ENCODE assay signal across 9 mouse cellular contexts in the genomic region with DNA sequence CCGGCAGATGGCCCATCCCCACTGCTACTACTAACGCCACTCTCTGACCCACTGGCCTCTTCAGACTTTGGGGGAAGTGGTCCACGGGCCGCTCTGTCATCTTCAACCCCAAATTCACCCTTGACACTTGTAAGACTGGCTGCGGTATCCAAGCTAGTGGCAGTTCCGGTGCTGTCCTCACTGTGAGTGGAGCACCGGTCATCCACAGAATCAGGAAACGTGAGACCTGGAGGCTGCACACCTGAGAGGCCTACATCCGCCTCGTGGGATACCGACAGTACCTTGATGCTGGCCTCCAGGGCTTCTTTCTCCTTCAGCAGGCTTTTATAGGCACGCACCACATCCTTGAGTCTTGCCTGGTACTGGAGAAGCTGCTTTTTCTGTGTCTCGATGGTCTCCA. TPM values are rescaled to one million over a fixed set of nuclear protein-coding genes. Genes with fewer than 3 reads are reported as not detected.
A peak's percentile ranks its signal among the peaks of the same experiment; 100 is the strongest.
DNase-seq lines count a peak whose midpoint lies in the region; ATAC-seq and TF ChIP-seq lines count a peak whose summit lies in the region.
"Had no signal": no experiment of that assay in that cellular context is flagged by ENCODE, and none has a peak within 500 bp of the region (broad histone marks: within the 10 kb centered on the region; RNA-seq: fewer than 3 reads in every experiment).

No protein-coding gene starts in this region.

- in situ Hi-C loops in ES-E14 (cut with MboI; ENCODE audit: low sequenced_read_pairs in 2 of 2, unreplicated experiment in 2 of 2) = no loop called here

- DNase-seq in heart, postnatal 25 days (ENCODE audit: low spot score) = no peak
- no peak for DNase-seq in ES-E14 (ENCODE audit: low read depth, low spot score)
- DNase-seq in hindbrain, embryonic 10.5 days (ENCODE audit: low spot score) = no peak
- no peak for DNase-seq in left cerebral cortex, postnatal 14 days (ENCODE audit: low spot score in 2 of 2)
- no peak for DNase-seq in B cell, adult 2 months

- peaks cover 45% of the 10 kb centered on the region for H3K36me3 ChIP-seq in heart, embryonic 13.5 days
- H3K36me3 ChIP-seq in ES-E14 (ENCODE audit: control insufficient read depth, insufficient read depth, low read length, poor library complexity, severe bottlenecking) = peaks cover 14% of the 10 kb centered on the region
- H3K36me3 ChIP-seq in hindbrain, embryonic 10.5 days = peaks cover 53% of the 10 kb centered on the region
- H3K36me3 ChIP-seq in megakaryocyte, embryonic 14.5 days (replicated peaks; ENCODE audit: low read length) = peaks cover 62% of the 10 kb centered on the region

- H3K9ac ChIP-seq in heart, embryonic 13.5 days = peak overlapping the region; percentile 89
- H3K9ac ChIP-seq in ES-E14 (ENCODE audit: insufficient read depth, low read depth, low read length, poor library complexity, severe bottlenecking) = peak overlapping the region; percentile 81

- H3K27me3 ChIP-seq in heart, embryonic 13.5 days (replicated peaks) = no peaks in the 10 kb centered on the region
- H3K27me3 ChIP-seq in hindbrain, embryonic 10.5 days (ENCODE audit: insufficient read depth, poor library complexity, severe bottlenecking) = no peaks in the 10 kb centered on the region
- no peaks in the 10 kb centered on the region for H3K27me3 ChIP-seq in megakaryocyte, embryonic 14.5 days (replicated peaks)

- peak overlapping the region; percentile 55 for H3K27ac ChIP-seq in heart, embryonic 13.5 days (replicated peaks)
- no peak overlapping the region for H3K27ac ChIP-seq in ES-E14 (ENCODE audit: insufficient read depth, low read depth, low read length, poor library complexity, severe bottlenecking)
- H3K27ac ChIP-seq in hindbrain, embryonic 10.5 days = peak overlapping the region; percentile 85

- intact Hi-C loops in heart, postnatal 25 days (cut with DNase I) = loop anchor here (5.0 kb wide), 3 partner anchors 41 to 159 kb away; a partner anchor contains a TSS
- intact Hi-C loops in left cerebral cortex, postnatal 14 days (cut with DNase I) = loop anchor here (10.0 kb wide), 1 partner anchor 404 kb away; no protein-coding TSS in a partner anchor

- H3K4me2 ChIP-seq in heart, embryonic 13.5 days = peak overlapping the region; percentile 97

- peak overlapping the region; percentile 74 for H3K4me3 ChIP-seq in heart, embryonic 13.5 days
- peak overlapping the region; percentile 82 to 94 for H3K4me3 ChIP-seq in ES-E14 (ENCODE audit: insufficient read depth in 1 of 2, low read depth in 1 of 2, low read length in 2 of 2, poor library complexity in 1 of 2, severe bottlenecking in 1 of 2)
- peak overlapping the region; percentile 91 for H3K4me3 ChIP-seq in hindbrain, embryonic 10.5 days
- peak overlapping the region; percentile 98 for H3K4me3 ChIP-seq in megakaryocyte, embryonic 14.5 days (replicated peaks)

- H3K9me3 ChIP-seq in heart, embryonic 13.5 days = no peaks in the 10 kb centered on the region
- no peaks in the 10 kb centered on the region for H3K9me3 ChIP-seq in ES-E14 (ENCODE audit: control insufficient read depth, insufficient read depth, low read depth, low read length)
- no peaks in the 10 kb centered on the region for H3K9me3 ChIP-seq in hindbrain, embryonic 10.5 days
- no peaks in the 10 kb centered on the region for H3K9me3 ChIP-seq in megakaryocyte, embryonic 14.5 days

- 20% methylated on average over 13 of the region's 13 CpGs for WGBS in heart, embryonic 13.5 days
- WGBS in hindbrain, embryonic 10.5 days = 29% methylated on average over 13 of the region's 13 CpGs

- ATAC-seq in heart, embryonic 13.5 days (ENCODE audit: extremely low read depth, insufficient number of reproducible peaks, low FRiP score, low TSS enrichment) = no peak
- no peak for ATAC-seq in megakaryocyte progenitor cell, adult 5-6 weeks (replicated peaks; ENCODE audit: poor library complexity)

- H3K4me1 ChIP-seq in heart, embryonic 13.5 days = peaks cover 63% of the 10 kb centered on the region
- peaks cover 2 to 7% of the 10 kb centered on the region in 2 experiments; a peak in 1 of 4 replicates for H3K4me1 ChIP-seq in ES-E14 (ENCODE audit: control insufficient read depth in 2 of 2, insufficient read depth in 2 of 2, low read length in 2 of 2, poor library complexity in 1 of 2)
- H3K4me1 ChIP-seq in hindbrain, embryonic 10.5 days (replicated peaks) = peaks cover 43% of the 10 kb centered on the region
- H3K4me1 ChIP-seq in megakaryocyte, embryonic 14.5 days = peaks cover 74% of the 10 kb centered on the region

TF ChIP-seq in ES-E14, 5 proteins besides CTCF, POLR2A, EP300 and RAD21:
- TF ChIP-seq CHD2 (IDR thresholded peaks at IDR 0.05; ENCODE audit: low read depth, low read length) = no peak
- no peak for TF ChIP-seq HCFC1 (IDR thresholded peaks at IDR 0.05; ENCODE audit: borderline replicate concordance, insufficient read depth, low read length)
- no peak for TF ChIP-seq MAFK (IDR thresholded peaks at IDR 0.05; ENCODE audit: insufficient read depth, low read depth, low read length)
- TF ChIP-seq ZC3H11A (IDR thresholded peaks at IDR 0.05; ENCODE audit: borderline replicate concordance, low read depth, low read length) = no peak
- no peak for TF ChIP-seq ZNF384 (IDR thresholded peaks at IDR 0.05; ENCODE audit: low read depth, low read length)

RNA-seq across cellular contexts. Expression of a gene that starts 2.5 kb away (rescaled TPM):
- polyA plus RNA-seq in heart, embryonic 13.5 days (2015; fragmentation: Nextera tagmentation; extraction: Ambion mirVana) = 231 and 250 TPM in 2 replicates
- 100 to 1,000 TPM; 159 to 161 TPM for total RNA-seq in heart, postnatal 25 days (2021)
- total RNA-seq in ES-E14 (2012; rRNA removed) = 70.1 and 81.1 TPM in 2 replicates
- polyA plus RNA-seq in hindbrain, embryonic 10.5 days (2016; fragmentation: Nextera tagmentation; extraction: Ambion mirVana) = 302 and 343 TPM in 2 replicates
- 1,048 and 3,100 TPM in 2 replicates for polyA plus RNA-seq in megakaryocyte, embryonic 14.5 days (2012; ENCODE audit: insufficient read depth, low replicate concordance)
- 100 to 1,000 TPM; 389 to 405 TPM for total RNA-seq in left cerebral cortex, postnatal 14 days (2021)
- 45.1 and 45.5 TPM in 2 replicates for total RNA-seq in megakaryocyte progenitor cell, adult 5-6 weeks (2015)
- 44.2 and 45.2 TPM in 2 replicates for total RNA-seq in megakaryocyte progenitor cell, adult 5-6 weeks (2017)

RNA-seq across cellular contexts. Expression of a gene that starts 6.7 kb away (rescaled TPM):
- not detected in 2 replicates for polyA plus RNA-seq in heart, embryonic 13.5 days (2015; fragmentation: Nextera tagmentation; extraction: Ambion mirVana)
- not detected for total RNA-seq in heart, postnatal 25 days (2021)
- total RNA-seq in ES-E14 (2012; rRNA removed) = 0.11 TPM in 1 of 2 replicates, not detected in the other
- polyA plus RNA-seq in hindbrain, embryonic 10.5 days (2016; fragmentation: Nextera tagmentation; extraction: Ambion mirVana) = not detected in 2 replicates
- polyA plus RNA-seq in megakaryocyte, embryonic 14.5 days (2012; ENCODE audit: insufficient read depth, low replicate concordance) = not detected in 2 replicates
- total RNA-seq in left cerebral cortex, postnatal 14 days (2021) = not detected
- total RNA-seq in megakaryocyte progenitor cell, adult 5-6 weeks (2015) = not detected in 2 replicates
- total RNA-seq in megakaryocyte progenitor cell, adult 5-6 weeks (2017) = not detected in 2 replicates
- total RNA-seq: hematopoietic stem cell, adult 5-6 weeks had no signal

RNA-seq across cellular contexts. Expression of a gene that starts 7.3 kb away (rescaled TPM):
- polyA plus RNA-seq in heart, embryonic 13.5 days (2015; fragmentation: Nextera tagmentation; extraction: Ambion mirVana) = 5.4 TPM in 2 replicates
- total RNA-seq in heart, postnatal 25 days (2021) = 1 to 10 TPM; 7.3 to 7.8 TPM
- total RNA-seq in ES-E14 (2012; rRNA removed) = 7.9 and 8.7 TPM in 2 replicates
- polyA plus RNA-seq in hindbrain, embryonic 10.5 days (2016; fragmentation: Nextera tagmentation; extraction: Ambion mirVana) = 11.9 and 13.0 TPM in 2 replicates
- polyA plus RNA-seq in megakaryocyte, embryonic 14.5 days (2012; ENCODE audit: insufficient read depth, low replicate concordance) = 4.3 and 4.4 TPM in 2 replicates
- total RNA-seq in left cerebral cortex, postnatal 14 days (2021) = 10 to 100 TPM; 13.3 to 16.1 TPM
- total RNA-seq in megakaryocyte progenitor cell, adult 5-6 weeks (2015) = 4.0 and 4.4 TPM in 2 replicates
- total RNA-seq in megakaryocyte progenitor cell, adult 5-6 weeks (2017) = 9.5 and 10.2 TPM in 2 replicates

RNA-seq across cellular contexts. Expression of a gene that starts 23.1 kb away (rescaled TPM):
- polyA plus RNA-seq in heart, embryonic 13.5 days (2015; fragmentation: Nextera tagmentation; extraction: Ambion mirVana) = 10.3 and 12.6 TPM in 2 replicates
- total RNA-seq in heart, postnatal 25 days (2021) = 10 to 100 TPM in 1 of 2 experiments, 1 to 10 TPM in 1; 9.7 to 12.2 TPM
- total RNA-seq in ES-E14 (2012; rRNA removed) = 4.0 and 7.8 TPM in 2 replicates
- 17.5 and 20.7 TPM in 2 replicates for polyA plus RNA-seq in hindbrain, embryonic 10.5 days (2016; fragmentation: Nextera tagmentation; extraction: Ambion mirVana)
- 6.0 and 7.4 TPM in 2 replicates for polyA plus RNA-seq in megakaryocyte, embryonic 14.5 days (2012; ENCODE audit: insufficient read depth, low replicate concordance)
- total RNA-seq in left cerebral cortex, postnatal 14 days (2021) = 10 to 100 TPM; 15.5 to 17.3 TPM
- 63.6 and 64.3 TPM in 2 replicates for total RNA-seq in megakaryocyte progenitor cell, adult 5-6 weeks (2015)
- 57.3 and 65.0 TPM in 2 replicates for total RNA-seq in megakaryocyte progenitor cell, adult 5-6 weeks (2017)

RNA-seq across cellular contexts. Expression of a gene that starts 28.3 kb away (rescaled TPM):
- polyA plus RNA-seq in heart, embryonic 13.5 days (2015; fragmentation: Nextera tagmentation; extraction: Ambion mirVana) = not detected in 2 replicates
- total RNA-seq in heart, postnatal 25 days (2021) = not detected
- total RNA-seq in ES-E14 (2012; rRNA removed) = not detected in 2 replicates
- polyA plus RNA-seq in hindbrain, embryonic 10.5 days (2016; fragmentation: Nextera tagmentation; extraction: Ambion mirVana) = not detected in 2 replicates
- polyA plus RNA-seq in megakaryocyte, embryonic 14.5 days (2012; ENCODE audit: insufficient read depth, low replicate concordance) = not detected in 2 replicates
- not detected for total RNA-seq in left cerebral cortex, postnatal 14 days (2021)
- not detected in 2 replicates for total RNA-seq in megakaryocyte progenitor cell, adult 5-6 weeks (2015)
- not detected in 2 replicates for total RNA-seq in megakaryocyte progenitor cell, adult 5-6 weeks (2017)
- total RNA-seq: hematopoietic stem cell, adult 5-6 weeks had no signal
